Mouse (Mus musculus) left cerebral cortex, adult 2 months (tissue): Measurements from ENCODE around the gene Oca2. TPM values are rescaled to one million over a fixed set of nuclear protein-coding genes. Genes with fewer than 3 reads are reported as not detected.
A peak's percentile ranks its signal among the peaks of the same experiment; 100 is the strongest.

ENCODE experiments used
- DNase-seq, 2 experiments: peaks; one replicate each; pipeline ENCODE4 v3.0.0; 2021 to 2022; ENCODE audit warnings: low spot score in 2 of 2, mixed read lengths in 1 of 2; ENCODE audit errors: extremely low spot score in 1 of 2
- H3K27ac ChIP-seq: fragments of 200-600 bp; 2 replicates; pipeline ENCODE4 v1.8.1; 2022
- H3K4me3 ChIP-seq: fragments of 200-600 bp; 2 replicates; pipeline ENCODE4 v1.8.1; 2022
- CTCF ChIP-seq: fragments of 200-600 bp; IDR thresholded peaks from 2 replicates; pipeline ENCODE4 v1.8.1; 2022; ENCODE audit warnings: antibody characterized with exemption, mild to moderate bottlenecking, moderate library complexity
- intact Hi-C: fragments of 180-260 bp; cut with DNase I; formaldehyde crosslinking; loops from one replicate; pipeline ENCODE4 v1.15.1; 2025
- total RNA-seq, 2 experiments: library from RNA; stranded (reverse); gene quantifications; 2 replicates each; pipeline ENCODE4 v1.2.3; 2021

Oca2 gene
- total RNA-seq, 2 experiments from 2014 or later, result 0.16 to 0.21 TPM

DNA sequence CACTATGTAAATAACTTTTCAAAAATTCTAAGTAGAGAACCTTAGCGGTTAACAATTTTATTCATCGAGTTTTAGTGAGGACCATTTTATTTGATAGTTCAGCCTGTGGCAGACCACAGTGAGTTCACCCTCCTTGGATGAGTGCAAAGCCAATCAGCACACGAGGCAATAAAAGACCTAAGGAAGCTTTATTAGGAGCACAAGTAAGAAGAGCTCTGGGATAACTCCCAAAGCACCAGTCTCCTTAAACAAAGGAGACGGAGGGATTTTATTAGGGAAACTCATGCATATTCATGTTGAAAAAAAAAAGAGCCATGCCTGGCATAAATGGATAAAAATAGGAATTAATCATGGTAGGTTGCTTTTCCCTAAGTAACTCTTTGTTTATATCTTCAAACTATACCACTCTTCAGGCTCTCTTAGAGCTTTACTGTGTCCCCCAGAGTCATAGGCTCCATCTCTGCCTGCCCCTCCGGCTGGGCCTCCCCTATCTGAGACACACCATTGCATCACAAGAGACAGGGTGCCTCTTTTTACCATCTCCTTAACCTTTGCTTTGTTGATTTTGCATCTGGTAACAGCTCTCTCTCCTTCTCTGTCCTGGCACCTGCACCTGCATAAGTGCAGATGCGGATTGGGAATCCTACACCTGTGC lies 178.7 kb downstream of the Oca2 start:
- intact Hi-C loops, result no loop called here
- Histone ChIP-seq H3K4me3 (no peak overlapping the region), H3K27ac (no peak overlapping the region)
- DNase-seq, result no peak
- TF ChIP-seq CTCF, result no peak

DNA sequence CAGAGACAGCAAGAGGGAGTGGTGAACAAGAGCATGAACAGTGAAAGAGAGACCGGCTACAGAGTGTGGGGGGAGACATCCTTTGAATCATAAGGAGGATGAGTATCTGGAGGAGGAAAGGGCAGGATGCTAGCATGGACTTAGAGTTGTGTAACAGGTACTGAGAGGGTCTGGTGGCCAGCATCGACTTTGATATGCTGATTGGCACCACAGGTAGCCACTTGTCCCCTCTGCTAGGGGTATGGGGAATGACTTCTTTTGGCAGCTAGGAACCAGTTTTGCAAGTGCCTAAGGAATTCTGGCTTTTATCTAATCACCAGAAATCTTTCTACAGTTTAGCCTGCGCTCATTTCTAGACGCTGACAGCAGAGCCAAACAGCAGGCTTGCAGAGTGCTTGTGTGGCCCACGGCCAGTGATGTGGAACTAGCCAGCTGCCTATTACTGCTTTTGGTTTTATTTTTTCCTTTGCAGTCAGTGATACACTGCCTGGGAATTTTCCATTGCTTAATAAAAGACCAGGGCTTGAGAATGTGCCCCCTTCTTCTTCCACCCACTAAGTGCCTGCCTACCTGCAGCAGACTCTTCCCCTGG lies 179.8 kb downstream of the Oca2 start:
- intact Hi-C loops, result no loop called here
- H3K27ac ChIP-seq, result peak overlapping the region; percentile 38; the same call in 1 of the 2 replicates
- no peak for TF ChIP-seq CTCF
- no peak overlapping the region for H3K4me3 ChIP-seq
- DNase-seq, result peak; percentile 27 to 38

DNA sequence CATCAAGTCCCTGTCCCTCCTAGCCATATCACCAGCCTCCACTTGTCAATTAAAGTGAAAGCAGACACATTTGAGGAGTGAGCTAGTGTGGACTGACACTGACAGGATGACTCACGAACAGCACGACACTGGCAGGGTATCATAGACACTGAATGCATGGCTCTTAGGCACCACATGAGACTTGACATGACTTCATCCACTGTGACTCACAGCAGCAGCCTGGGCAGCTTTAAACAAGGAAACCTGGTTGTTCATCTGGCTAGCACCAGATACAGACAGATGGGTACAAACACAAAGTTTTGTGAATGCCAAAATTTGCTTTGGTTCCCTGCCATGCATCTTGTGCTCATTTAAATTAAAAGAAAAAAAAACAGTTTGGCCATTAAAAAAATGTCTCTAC lies 182.4 kb downstream of the Oca2 start:
- no peak for TF ChIP-seq CTCF
- DNase-seq, result peak; percentile 18 to 40
- Histone ChIP-seq H3K27ac (no peak overlapping the region), H3K4me3 (no peak overlapping the region)
- intact Hi-C loops, result loop anchor here (5.0 kb wide), 1 partner anchor 65 kb away; no protein-coding TSS in a partner anchor

GRCm38 (mm10) chr7:56423548-56423947 lies 184.0 kb downstream of the Oca2 start:
- Histone ChIP-seq H3K27ac (no peak overlapping the region), H3K4me3 (no peak overlapping the region)
- DNase-seq, result no peak
- intact Hi-C loops, result loop anchor here (5.0 kb wide), 1 partner anchor 66 kb away; no protein-coding TSS in a partner anchor
- TF ChIP-seq CTCF, result no peak

DNA sequence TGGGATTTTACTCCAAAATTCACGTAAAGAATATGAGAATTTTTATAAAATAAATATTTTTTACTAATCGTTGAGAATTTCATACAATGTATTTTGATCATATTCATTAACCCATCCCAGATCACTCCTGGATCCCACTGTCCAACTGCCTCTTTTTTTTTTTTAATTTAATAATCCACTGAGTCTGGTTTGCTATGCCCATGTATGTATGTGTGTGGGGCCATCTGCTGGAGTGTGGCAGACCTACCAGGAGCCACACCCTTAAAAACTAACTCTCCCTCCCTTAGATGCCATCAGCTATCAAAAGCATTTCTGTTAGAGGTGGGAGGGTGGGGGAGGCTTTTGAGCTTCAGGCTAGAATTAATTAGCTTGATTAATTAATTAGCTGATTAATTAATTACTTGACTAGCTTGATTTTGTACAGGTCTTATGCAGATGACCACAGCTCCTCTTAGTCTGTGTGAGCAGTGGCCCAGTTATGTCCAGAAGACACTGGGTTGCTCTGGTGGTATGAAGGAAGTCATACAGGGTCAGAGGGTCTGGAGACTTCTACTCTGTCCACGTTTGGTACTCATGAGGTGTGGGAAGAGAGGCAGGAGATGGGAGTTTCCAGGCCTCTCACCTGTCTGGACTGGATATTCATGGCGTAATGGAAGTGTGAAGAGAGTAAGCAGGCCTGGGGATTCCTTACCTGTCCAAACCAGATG lies 221.4 kb downstream of the Oca2 start:
- H3K4me3 ChIP-seq, result no peak overlapping the region
- intact Hi-C loops, result loop anchor here (1.0 kb wide), 1 partner anchor 170 kb away; no protein-coding TSS in a partner anchor
- H3K27ac ChIP-seq, result no peak overlapping the region
- no peak for DNase-seq
- peak; percentile 49 for TF ChIP-seq CTCF

GRCm38 (mm10) chr7:56498242-56498641 lies 258.7 kb downstream of the Oca2 start:
- TF ChIP-seq CTCF, result no peak
- intact Hi-C loops, result no loop called here
- DNase-seq, result no peak

DNA sequence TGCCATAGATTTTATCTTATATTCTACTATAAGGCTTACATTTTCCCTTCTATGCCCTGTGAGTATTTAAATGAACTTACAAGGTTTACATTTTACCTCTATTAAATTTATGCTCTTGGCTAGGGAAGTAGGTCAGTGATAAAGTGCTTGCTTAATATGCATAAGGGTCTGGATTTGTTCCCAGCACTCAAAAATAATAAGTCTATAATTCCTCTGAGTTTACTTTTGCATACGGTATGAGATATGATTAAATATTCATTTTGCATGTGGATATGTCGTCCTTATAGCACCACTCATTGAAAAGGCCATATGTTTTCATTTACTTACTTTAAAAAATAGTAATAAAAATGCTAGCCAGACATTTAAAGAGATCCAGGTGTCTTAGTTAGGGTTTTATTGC lies 259.8 kb downstream of the Oca2 start:
- no peak for DNase-seq
- H3K4me3 ChIP-seq, result no peak overlapping the region
- intact Hi-C loops, result no loop called here
- H3K27ac ChIP-seq, result no peak overlapping the region
- TF ChIP-seq CTCF, result no peak

More at GRCm38 (mm10) chr7:56498242-56498641, 258.7 kb downstream of the Oca2 start:
- Histone ChIP-seq H3K4me3 (no peak overlapping the region), H3K27ac (no peak overlapping the region)

DNA sequence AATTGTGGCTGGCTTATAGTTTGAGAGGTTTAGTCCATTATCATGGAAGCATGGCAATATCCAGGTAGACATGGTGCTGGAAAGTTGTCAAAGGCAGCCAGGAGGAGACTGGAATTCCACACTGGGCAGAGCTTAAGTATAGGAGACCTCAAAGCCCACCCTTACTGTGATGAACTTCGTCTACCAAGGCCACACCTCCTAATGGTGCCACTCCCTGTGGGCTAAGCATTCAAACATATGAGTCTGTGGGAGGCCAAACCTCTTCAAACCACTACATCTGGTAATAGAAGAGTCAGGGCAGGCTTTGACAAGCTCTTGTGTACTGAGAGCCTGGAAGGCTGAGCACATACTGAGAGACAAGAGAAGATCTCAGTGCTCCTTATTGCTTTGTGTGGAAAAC lies 260.2 kb downstream of the Oca2 start:
- intact Hi-C loops, result no loop called here

GRCm38 (mm10) chr7:56500438-56500837 lies 260.9 kb downstream of the Oca2 start:
- DNase-seq, result no peak
- no peak overlapping the region for H3K4me3 ChIP-seq
- H3K27ac ChIP-seq, result no peak overlapping the region
- TF ChIP-seq CTCF, result no peak
- intact Hi-C loops, result no loop called here

More for the DNA sequence above, 260.2 kb downstream of the Oca2 start:
- H3K4me3 ChIP-seq, result no peak overlapping the region
- TF ChIP-seq CTCF, result no peak
- H3K27ac ChIP-seq, result no peak overlapping the region
- no peak for DNase-seq

DNA sequence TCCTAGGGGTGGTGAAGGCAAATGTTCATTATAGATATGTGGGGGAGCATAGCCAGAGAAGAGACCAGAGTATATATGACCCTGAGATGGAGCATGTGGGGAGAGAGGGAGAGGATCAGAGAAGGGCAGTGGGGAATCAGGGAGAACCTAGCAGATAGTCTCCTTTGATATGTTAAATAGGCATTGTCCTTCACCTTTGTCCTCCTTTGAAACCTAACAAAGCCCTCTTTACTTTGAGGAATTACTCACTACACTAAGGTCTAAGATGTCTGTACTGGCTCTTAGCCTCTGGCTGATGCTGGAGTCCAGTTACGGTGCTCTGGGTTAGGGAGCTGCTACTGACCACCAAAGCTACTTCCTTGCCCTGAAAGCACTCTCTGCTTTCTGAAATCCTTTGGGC lies 279.0 kb downstream of the Oca2 start:
- intact Hi-C loops, result no loop called here
- Histone ChIP-seq H3K4me3 (no peak overlapping the region), H3K27ac (no peak overlapping the region)
- no peak for DNase-seq
- TF ChIP-seq CTCF, result no peak

DNA sequence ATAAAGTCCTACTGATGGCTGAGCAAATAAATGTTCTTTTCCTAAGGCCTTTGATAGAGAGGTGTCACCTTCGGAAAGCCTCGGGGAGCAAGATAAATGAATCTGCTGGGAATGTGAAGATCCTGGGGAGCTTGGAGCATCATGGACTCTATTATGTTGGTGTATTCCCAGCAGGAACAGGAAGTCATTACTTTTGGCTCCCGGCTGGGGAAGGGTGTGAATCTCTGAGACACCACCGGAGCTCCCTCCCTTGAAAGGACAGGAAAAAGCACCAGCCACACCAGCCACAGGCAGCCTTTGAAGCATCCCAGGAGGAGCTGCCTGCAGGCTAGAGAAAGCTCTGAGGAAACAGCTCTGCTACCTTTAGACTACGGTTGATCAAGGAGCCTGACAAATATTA lies 280.2 kb downstream of the Oca2 start:
- no peak for TF ChIP-seq CTCF
- no peak for DNase-seq
- no peak overlapping the region for H3K4me3 ChIP-seq
- H3K27ac ChIP-seq, result no peak overlapping the region
- intact Hi-C loops, result no loop called here

GRCm38 (mm10) chr7:56534856-56535255 lies 295.3 kb downstream of the Oca2 start:
- no peak for DNase-seq
- H3K27ac ChIP-seq, result no peak overlapping the region
- intact Hi-C loops, result no loop called here
- TF ChIP-seq CTCF, result no peak
- H3K4me3 ChIP-seq, result no peak overlapping the region
